Comparison of ENCODE assay signal across 7 mouse cellular contexts in genomic region chr2:53007142-53007541, GRCm38 (mm10).
DNase-seq lines count a peak whose midpoint lies in the region; ATAC-seq and TF ChIP-seq lines count a peak whose summit lies in the region.

No protein-coding gene starts in this region.

- no peak overlapping the region for H3K4me3 ChIP-seq in CH12.LX (replicated peaks in 1 of 3; ENCODE audit: low read depth in 2 of 3, low read length in 2 of 3, poor library complexity in 1 of 3)
- no peak overlapping the region for H3K4me3 ChIP-seq in lung, embryonic 16.5 days (ENCODE audit: low read length)

- ATAC-seq in lung, embryonic 16.5 days (ENCODE audit: low read depth), result 0 out of 2 replicates have a peak, but pooled peaks have one; percentile 47

- 21% methylated on average over 5 of the region's 5 CpGs for WGBS in lung, embryonic 16.5 days

- dilution Hi-C loops in CH12.LX (cut with MboI; ENCODE audit: extremely low pct_ligation_motif_present, extremely low pct_unique_long_range_greater_than_20kb, low sequenced_read_pairs), result no loop called here

- no peaks in the 10 kb centered on the region for H3K36me3 ChIP-seq in CH12.LX (replicated peaks in 1 of 2; ENCODE audit: control insufficient read depth in 1 of 2, insufficient read depth in 1 of 2, low read length in 1 of 2)
- no peaks in the 10 kb centered on the region for H3K36me3 ChIP-seq in lung, embryonic 16.5 days (ENCODE audit: control insufficient read depth, insufficient read depth, low read length)

- H3K27ac ChIP-seq in CH12.LX (ENCODE audit: insufficient read depth, low read depth), result no peak overlapping the region
- no peak overlapping the region for H3K27ac ChIP-seq in lung, embryonic 16.5 days (ENCODE audit: low read length)

- no peak overlapping the region for H3K9ac ChIP-seq in CH12.LX (ENCODE audit: insufficient read depth, low read depth)
- no peak overlapping the region for H3K9ac ChIP-seq in lung, embryonic 16.5 days (ENCODE audit: low read length)

- no peak overlapping the region for H3K4me2 ChIP-seq in CH12.LX (ENCODE audit: insufficient read depth, low read depth, poor library complexity, severe bottlenecking)
- no peak overlapping the region for H3K4me2 ChIP-seq in lung, embryonic 16.5 days (ENCODE audit: low read depth, low read length)

- TF ChIP-seq RAD21 in CH12.LX (IDR thresholded peaks at IDR 0.05; ENCODE audit: low read depth, low read length), result peak; percentile 52

- in situ Hi-C loops in CH12.LX (cut with MboI; ENCODE audit: low pct_ligation_motif_present, low pct_unique_long_range_greater_than_20kb, low sequenced_read_pairs), result no loop called here

- TF ChIP-seq EP300 in CH12.LX (IDR thresholded peaks at IDR 0.05; ENCODE audit: low read length), result no peak

- no peaks in the 10 kb centered on the region for H3K27me3 ChIP-seq in CH12.LX (replicated peaks)
- no peaks in the 10 kb centered on the region for H3K27me3 ChIP-seq in lung, embryonic 16.5 days (ENCODE audit: control insufficient read depth, insufficient read depth, low read depth, low read length)

- DNase-seq in CH12.LX (ENCODE audit: extremely low read depth) (peak; percentile 48), R1 (ENCODE audit: low read depth, low spot score) (peak; percentile 89)
- DNase-seq in cerebellum, postnatal 36 days, result peak; percentile 67 to 69
- peak; percentile 68 to 72 for DNase-seq in heart, adult 9 months (ENCODE audit: low spot score in 2 of 2)
- peak; percentile 83 to 85 for DNase-seq in kidney, postnatal 25 days
- peak; percentile 8 to 36 for DNase-seq in spleen, postnatal 10 days (ENCODE audit: low spot score in 2 of 2)

- no peaks in the 10 kb centered on the region for H3K79me2 ChIP-seq in CH12.LX (replicated peaks; ENCODE audit: control insufficient read depth, extremely low read depth, insufficient read depth, poor library complexity, severe bottlenecking)

- no peaks in the 10 kb centered on the region for H3K9me3 ChIP-seq in CH12.LX (replicated peaks; ENCODE audit: low read length)
- H3K9me3 ChIP-seq in lung, embryonic 16.5 days (ENCODE audit: control insufficient read depth, low read length), result no peaks in the 10 kb centered on the region

- 0 out of 4 replicates have a peak, but pooled peaks cover 0 to 4% of the 10 kb centered on the region in 2 experiments for H3K4me1 ChIP-seq in CH12.LX (ENCODE audit: control insufficient read depth in 1 of 2, insufficient read depth in 2 of 2)
- 0 out of 2 replicates have a peak, but pooled peaks cover 4% of the 10 kb centered on the region for H3K4me1 ChIP-seq in lung, embryonic 16.5 days (replicated peaks; ENCODE audit: control insufficient read depth, insufficient read depth, low read length)

- TF ChIP-seq CTCF in CH12.LX (conservative IDR thresholded peaks at IDR 0.05 in 1 of 2, IDR thresholded peaks at IDR 0.05 in 1 of 2; ENCODE audit: low read depth in 2 of 2, low read length in 2 of 2), result peak; percentile 42 to 99; a peak in 3 of 4 replicates

- TF ChIP-seq POLR2A in CH12.LX (IDR thresholded peaks at IDR 0.05; ENCODE audit: low read depth, low read length), result no peak

TF ChIP-seq in CH12.LX, 34 proteins besides CTCF, POLR2A, EP300 and RAD21:
- no peak for TF ChIP-seq MYC (IDR thresholded peaks at IDR 0.05; ENCODE audit: low read depth, low read length)
- no peak; the same call in 1 of the 2 replicates for TF ChIP-seq MAFK (IDR thresholded peaks at IDR 0.05; ENCODE audit: insufficient replicate concordance, low read length)
- TF ChIP-seq ZNF384 (IDR thresholded peaks at IDR 0.05; ENCODE audit: low read depth, low read length), result 0 out of 2 replicates have a peak, but pooled peaks have one; percentile 13
- TF ChIP-seq ETS1 (conservative IDR thresholded peaks at IDR 0.05; ENCODE audit: low read depth, low read length), result no peak
- peak; percentile 48; the same call in 1 of the 2 replicates for TF ChIP-seq NELFE (IDR thresholded peaks at IDR 0.05; ENCODE audit: low read depth, low read length)
- TF ChIP-seq MAX (IDR thresholded peaks at IDR 0.05; ENCODE audit: low read length), result peak; percentile 27; the same call in 1 of the 2 replicates
- peak; percentile 77 for TF ChIP-seq SMC3 (IDR thresholded peaks at IDR 0.05; ENCODE audit: low read depth, low read length)
- no peak for TF ChIP-seq USF1 (IDR thresholded peaks at IDR 0.05; ENCODE audit: low read depth, low read length)
- TF ChIP-seq TBP (conservative IDR thresholded peaks at IDR 0.05; ENCODE audit: low read depth, low read length), result no peak
- TF ChIP-seq UBTF (IDR thresholded peaks at IDR 0.05; ENCODE audit: low read depth, low read length), result no peak
- no peak for TF ChIP-seq HCFC1 (IDR thresholded peaks at IDR 0.05; ENCODE audit: low read depth, low read length)
- no peak for TF ChIP-seq SIN3A (IDR thresholded peaks at IDR 0.05; ENCODE audit: low read length)

Comparison
In these comparisons a context has a peak if more than half of its experiments do, and no peak if none do; other contexts are left out.
1. DNase-seq: peak in every context shown above with its lines; median percentile 89 in R1; 84 in kidney, postnatal 25 days; 70 in heart, adult 9 months; 68 in cerebellum, postnatal 36 days; 48 in CH12.LX; 22 in spleen, postnatal 10 days.